Mouse (Mus musculus) megakaryocyte, adult 5-6 weeks (primary cell): ENCODE results near the gene Methig1. TPM values are rescaled to one million over a fixed set of nuclear protein-coding genes. Genes with fewer than 3 reads are reported as not detected.
"Not testable (repeated sequence)": the region's sequence is repeated elsewhere in the genome, so short reads cannot be mapped to it uniquely, and the experiment has no call there.

Experiments used
- ATAC-seq: 2 replicates; pipeline ENCODE4 v1.8.0; 2016; ENCODE audit warnings: mild to moderate bottlenecking, inconsistent platforms; ENCODE audit not compliant: poor library complexity, severe bottlenecking
- total RNA-seq, 2 experiments: library from RNA; stranded (forward) in 1 of 2; stranded (reverse) in 1 of 2; fragments of 153-499, 151-499 nt in 1 of 2; fragments of 221-1000, 200-1000 nt in 1 of 2; gene quantifications; 2 replicates each; pipeline versions ENCODE4 v1.2.3 to v1.2.4; 2015 to 2017

Gene Methig1
- total RNA-seq (2015) (not detected in 2 replicates), total RNA-seq (2017) (not detected in 2 replicates)

DNA sequence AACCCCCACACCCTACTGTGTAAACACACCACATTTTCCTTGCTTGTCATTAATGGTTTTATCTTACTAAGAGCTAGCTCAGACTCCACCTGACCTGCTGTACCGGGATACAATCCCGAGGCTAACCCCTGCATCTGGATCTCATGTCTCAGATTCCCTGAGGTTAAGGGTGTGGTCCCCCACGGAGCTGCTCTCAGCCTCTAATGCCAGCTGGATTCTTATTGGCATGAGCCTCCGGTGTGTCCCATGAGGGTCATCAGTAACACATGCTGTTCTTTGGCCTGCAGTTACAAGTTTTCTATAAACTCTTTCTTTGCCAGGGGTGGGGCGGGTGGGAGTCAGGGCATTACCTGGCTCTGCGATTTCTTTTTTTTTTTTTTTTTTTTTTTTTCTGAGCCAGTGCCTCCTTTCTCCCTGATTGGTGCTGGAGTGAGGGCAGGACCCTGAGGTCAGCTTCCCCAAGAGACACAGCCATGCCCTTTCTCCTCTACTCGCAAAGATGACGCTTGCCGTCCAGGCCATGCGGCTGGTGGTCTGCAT, at the start of gene Methig1, which contains the start of gene Mettl7a2:
TSS of gene Methig1 (plus strand) at position 439 of the 540 bp plus-strand sequence.
TSS of gene Mettl7a2 (plus strand) at position 490 of the 540 bp plus-strand sequence.
- no peak for ATAC-seq

DNA sequence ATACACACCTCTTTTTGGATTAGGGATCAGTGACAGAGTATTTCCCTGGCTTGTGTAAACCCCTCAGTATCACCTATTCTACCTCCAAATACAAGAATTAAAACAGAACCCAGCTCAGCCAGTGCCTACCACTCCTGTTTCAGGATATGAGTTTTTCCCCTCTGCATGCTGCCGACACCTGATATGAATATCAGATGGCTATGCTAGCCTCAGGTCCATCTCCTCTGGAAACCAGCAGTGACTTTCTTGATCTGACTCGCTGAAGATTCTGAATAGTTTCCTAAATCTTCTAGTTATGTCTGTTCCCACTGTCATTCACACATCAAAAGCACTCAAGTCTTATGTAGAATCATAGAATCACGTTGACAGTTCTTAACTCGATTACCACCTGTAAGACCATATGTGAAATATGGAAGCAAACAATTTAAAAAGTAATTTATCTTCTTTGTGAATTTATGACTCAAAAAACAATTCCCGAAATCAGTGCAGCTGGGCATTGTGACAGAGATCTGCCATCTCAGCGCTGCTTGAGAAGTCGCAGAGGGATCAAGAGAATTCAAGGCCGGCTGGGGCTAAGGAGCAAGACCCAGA, 49.4 kb upstream of the Methig1 start:
- ATAC-seq: no peak

GRCm38 (mm10) chr15:100304019-100304991, 48.6 kb upstream of the Methig1 start, which contains the start of gene Mettl7a1:
TSS of gene Mettl7a1 (plus strand) at chr15:100304140.
- ATAC-seq: peak; percentile 82

DNA sequence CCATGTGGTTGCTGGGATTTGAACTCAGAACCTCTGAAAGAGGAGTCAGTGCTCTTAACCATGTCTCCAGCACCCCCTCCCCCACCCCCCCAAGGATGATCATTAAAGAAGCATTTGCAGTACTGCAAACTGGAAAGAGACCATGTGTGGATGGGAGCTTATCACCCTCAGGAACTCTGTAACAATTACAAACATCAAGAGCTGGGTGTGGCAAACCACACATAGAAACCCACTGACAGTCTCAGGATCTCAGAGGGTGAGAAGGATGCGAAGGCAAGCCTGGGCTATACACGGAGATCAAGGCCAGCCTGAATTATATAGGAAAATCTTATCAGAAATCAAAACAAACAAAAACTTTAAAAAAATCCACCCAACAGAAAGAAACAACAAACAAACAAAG, 46.7 kb upstream of the Methig1 start:
- no peak for ATAC-seq

- ATAC-seq: not testable (repeated sequence)
Measured at GRCm38 (mm10) chr15:100307438-100308096, 45.4 kb upstream of the Methig1 start.

DNA sequence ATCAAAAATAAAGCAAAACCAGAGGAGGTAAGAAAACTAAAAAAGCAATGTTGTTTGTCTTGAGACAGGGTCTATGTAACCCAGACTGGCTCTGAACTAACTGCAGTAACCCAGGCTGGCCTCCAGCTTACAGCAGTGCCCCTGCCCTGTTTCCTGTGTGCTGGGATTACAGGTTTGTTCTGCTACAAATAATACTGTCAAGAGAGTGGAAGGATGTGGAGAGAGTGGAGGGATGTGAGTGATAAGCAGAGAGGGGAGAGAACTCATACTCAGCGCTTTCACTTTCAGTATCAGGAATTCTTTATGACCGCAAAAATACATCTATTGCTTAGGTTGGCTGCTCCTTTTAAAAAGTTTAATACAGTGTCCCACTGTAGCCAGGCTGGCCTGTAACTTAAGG, 40.6 kb upstream of the Methig1 start:
- peak; percentile 36 for ATAC-seq

- ATAC-seq: no peak
Measured at GRCm38 (mm10) chr15:100314448-100315145, 38.4 kb upstream of the Methig1 start.

GRCm38 (mm10) chr15:100318014-100318671, 34.8 kb upstream of the Methig1 start:
- ATAC-seq: not testable (repeated sequence)

DNA sequence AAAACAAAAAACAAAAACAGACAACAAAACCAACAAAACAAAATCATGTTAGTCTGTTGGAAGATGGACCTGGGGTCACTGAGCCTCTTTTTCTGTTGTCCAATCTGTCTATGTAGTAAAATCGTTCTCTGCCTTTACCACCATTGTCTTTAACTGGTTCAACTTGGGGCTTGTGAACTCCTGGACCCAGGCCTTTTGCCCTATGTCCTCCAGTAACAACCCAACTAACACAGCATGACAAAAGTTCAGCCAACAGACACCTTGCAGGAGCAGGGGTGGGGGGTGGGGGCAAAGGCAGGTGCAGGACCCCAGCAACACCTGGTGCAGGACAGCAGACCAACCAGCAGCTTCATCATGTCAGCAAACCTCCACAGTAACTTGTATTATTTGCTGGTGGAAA, 33.1 kb upstream of the Methig1 start:
- no peak for ATAC-seq

GRCm38 (mm10) chr15:100320295-100320905, 32.5 kb upstream of the Methig1 start:
- ATAC-seq: no peak

GRCm38 (mm10) chr15:100321134-100321533, 31.8 kb upstream of the Methig1 start:
- no peak for ATAC-seq

GRCm38 (mm10) chr15:100324021-100324591, 28.8 kb upstream of the Methig1 start:
- peak; percentile 69 for ATAC-seq

DNA sequence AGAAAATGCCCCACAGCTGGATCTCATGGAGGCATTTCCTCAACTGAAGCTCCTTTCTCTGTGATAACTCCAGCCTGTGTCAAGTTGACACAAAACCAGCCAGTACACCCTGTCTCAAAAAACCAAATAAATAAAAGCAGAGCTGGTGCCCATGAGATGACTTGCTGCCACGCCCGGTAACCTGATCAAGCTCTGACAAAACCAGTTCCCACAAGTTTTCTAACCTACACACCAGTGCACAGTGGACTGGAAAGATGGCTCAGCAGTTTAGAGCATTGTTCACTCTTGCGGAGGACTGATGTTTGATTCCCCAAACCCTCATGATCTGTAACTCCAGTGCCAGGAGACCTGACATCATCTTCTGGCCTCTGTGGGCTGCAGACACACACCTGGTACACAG, 27.7 kb upstream of the Methig1 start:
- ATAC-seq: no peak

DNA sequence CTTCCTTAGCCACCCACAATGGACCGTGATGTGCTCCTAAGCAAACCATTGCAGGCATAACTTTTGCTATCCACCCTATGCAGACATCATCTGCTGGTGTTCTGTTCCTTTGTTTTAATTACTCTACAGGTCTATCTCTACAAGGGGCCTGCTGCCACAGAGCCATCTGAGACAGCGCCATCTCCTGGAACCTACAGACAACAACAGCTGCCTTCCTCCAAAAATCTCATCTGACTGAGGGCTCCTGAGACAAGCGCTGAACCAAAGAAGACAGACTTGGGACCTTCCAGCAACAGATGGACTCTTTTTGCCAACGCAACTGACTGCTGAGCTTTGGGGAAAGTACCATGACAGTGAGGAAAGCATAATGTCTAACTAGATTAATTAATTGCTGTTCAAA, 24.9 kb upstream of the Methig1 start:
- not testable (repeated sequence) for ATAC-seq

DNA sequence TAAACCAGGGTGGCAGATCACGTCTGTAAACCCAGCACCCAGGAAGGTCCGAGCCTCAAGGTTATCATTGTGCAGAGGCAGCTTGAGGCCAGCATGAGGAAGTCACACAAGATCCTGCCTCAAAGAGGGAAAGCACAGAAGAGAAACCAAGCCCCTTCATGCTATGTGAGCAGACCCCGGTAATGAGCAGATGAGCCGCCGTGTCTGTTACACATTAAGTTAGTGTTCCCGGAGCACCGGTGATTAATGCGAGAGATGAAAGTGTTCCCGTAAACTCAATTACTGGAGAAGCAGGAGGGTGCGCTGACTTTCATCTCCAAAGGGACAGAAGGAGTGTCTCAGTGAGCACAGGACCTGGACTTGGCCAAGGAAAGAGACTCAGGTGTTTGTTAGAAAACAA, 23.6 kb upstream of the Methig1 start:
- ATAC-seq: not testable (repeated sequence)

DNA sequence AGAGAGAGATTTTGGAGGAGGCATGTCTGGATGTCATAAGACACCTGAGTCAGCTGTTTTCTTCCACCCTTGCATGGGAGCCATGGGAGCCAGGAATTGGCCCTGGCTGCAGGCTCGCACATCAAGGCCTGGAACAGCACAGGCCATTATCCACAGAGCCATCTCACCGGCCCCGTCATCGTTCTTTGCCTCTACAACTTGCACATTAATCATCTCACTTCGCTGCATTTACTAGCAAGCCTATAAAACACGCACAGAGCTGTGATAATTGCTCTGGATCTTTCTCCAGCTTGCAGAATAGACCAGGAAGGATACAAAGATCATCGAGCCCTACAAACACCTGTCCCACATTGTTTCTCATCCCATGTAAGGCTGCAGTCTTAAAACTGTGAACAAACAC, 22.2 kb upstream of the Methig1 start:
- ATAC-seq: no peak

DNA sequence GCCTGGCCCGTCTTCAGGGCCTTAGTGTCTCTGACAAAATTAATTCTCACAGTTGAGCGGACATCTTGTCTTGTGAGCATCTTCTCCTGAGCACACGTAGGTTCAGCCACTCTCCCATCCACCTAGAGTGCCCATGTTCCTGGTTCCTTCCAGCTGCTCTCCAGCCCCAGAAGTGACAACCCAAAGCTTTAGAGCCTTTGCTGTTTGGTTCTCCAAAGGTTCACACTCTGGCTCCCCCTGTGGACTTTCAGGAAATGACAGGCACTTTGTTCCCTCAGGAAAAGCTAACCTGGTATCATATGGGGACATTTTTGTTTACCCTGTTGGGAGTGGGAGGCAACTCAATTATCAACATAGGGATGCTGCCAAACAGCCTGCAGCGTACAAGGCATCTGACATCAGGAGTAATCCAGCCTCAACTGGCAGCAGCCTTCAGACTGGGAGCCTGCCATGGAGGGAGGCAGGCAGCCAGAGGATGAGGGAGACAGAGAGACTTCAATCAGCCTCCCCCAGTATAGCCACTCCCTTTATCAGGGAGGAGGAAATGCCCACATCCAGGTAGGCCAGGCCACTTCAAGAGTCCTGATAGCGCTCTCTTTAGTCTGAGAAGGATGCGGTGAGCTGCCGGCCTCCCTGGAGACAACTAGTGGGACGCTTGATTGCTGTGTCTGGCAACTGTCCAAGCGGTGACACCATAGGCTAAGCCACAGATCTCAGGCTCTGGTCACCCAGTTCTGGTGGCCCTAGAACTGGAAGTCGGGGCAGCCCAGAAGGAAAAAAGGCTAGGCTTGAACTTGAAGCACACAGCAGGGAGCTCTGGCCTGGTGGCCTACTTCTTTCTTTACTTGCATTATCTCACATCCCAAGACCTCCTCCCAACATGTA, 20.6 kb upstream of the Methig1 start:
- peak; percentile 75 for ATAC-seq

DNA sequence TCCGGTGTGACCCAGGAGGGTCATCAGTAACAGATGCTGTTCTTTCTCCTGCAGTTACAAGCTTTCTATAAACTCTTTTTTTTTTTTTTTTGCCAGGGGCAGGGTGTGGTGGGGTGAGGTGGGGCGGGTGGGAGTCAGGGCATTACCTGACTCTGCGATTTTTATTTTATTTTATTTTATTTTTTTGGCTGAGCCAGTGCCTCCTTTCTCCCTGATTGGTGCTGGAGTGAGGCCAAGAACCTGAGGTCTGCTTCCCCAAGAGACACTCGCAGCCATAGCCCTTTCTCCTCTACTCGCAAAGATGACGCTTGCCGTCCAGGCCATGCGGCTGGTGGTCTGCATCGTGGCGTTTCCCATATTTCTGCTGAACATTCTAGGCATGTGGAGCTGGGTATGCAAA, 18.3 kb upstream of the Methig1 start, which contains the start of gene Mettl7a3:
TSS of gene Mettl7a3 (plus strand) at position 301 of the 400 bp plus-strand sequence.
- no peak for ATAC-seq
